18 mouse cellular contexts compared by ENCODE assay signal in genomic region chr9:21736580-21736979, GRCm38 (mm10). TPM values are rescaled to one million over a fixed set of nuclear protein-coding genes. Genes with fewer than 3 reads are reported as not detected.
DNase-seq lines count a peak whose midpoint lies in the region; ATAC-seq and TF ChIP-seq lines count a peak whose summit lies in the region.
"Had no signal": no experiment of that assay in that cellular context is flagged by ENCODE, and none has a peak within 500 bp of the region (broad histone marks: within the 10 kb centered on the region; RNA-seq: fewer than 3 reads in every experiment).

No protein-coding gene starts in this region.

- intact Hi-C loops in gastrocnemius, postnatal 36 days (cut with DNase I), result no loop called here

- no peak overlapping the region for H3K4me3 ChIP-seq in intestine, embryonic 16.5 days (ENCODE audit: low read length)
- no peak overlapping the region for H3K4me3 ChIP-seq in kidney, postnatal 0 days (replicated peaks; ENCODE audit: low read depth, low read length)
- no peak overlapping the region for H3K4me3 ChIP-seq in lung, embryonic 16.5 days (ENCODE audit: low read length)
- H3K4me3 ChIP-seq: forebrain, embryonic 12.5 days; heart, embryonic 13.5 days; layer of hippocampus, adult 2 months; midbrain, embryonic 12.5 days; myocyte had no signal

- peak overlapping the region; percentile 51 for H3K27ac ChIP-seq in intestine, embryonic 16.5 days (ENCODE audit: low read length)
- H3K27ac ChIP-seq in kidney, postnatal 0 days, result no peak overlapping the region
- H3K27ac ChIP-seq in lung, embryonic 16.5 days (ENCODE audit: low read length), result peak overlapping the region; percentile 45; the same call in 1 of the 2 replicates
- H3K27ac ChIP-seq: forebrain, embryonic 12.5 days; heart, embryonic 13.5 days; hindbrain, postnatal 0 days; layer of hippocampus, adult 2 months; macrophage; midbrain, embryonic 12.5 days had no signal

- peaks cover 66% of the 10 kb centered on the region for H3K36me3 ChIP-seq in intestine, embryonic 16.5 days (ENCODE audit: control insufficient read depth, insufficient read depth, low read length)
- H3K36me3 ChIP-seq in kidney, postnatal 0 days (ENCODE audit: insufficient read depth, low read length), result peaks cover 72% of the 10 kb centered on the region
- H3K36me3 ChIP-seq in lung, embryonic 16.5 days (ENCODE audit: control insufficient read depth, insufficient read depth, low read length), result peaks cover 70% of the 10 kb centered on the region

- H3K4me2 ChIP-seq in intestine, embryonic 16.5 days (ENCODE audit: low read depth, low read length), result no peak overlapping the region
- H3K4me2 ChIP-seq in kidney, postnatal 0 days (ENCODE audit: low read length), result no peak overlapping the region
- no peak overlapping the region for H3K4me2 ChIP-seq in lung, embryonic 16.5 days (ENCODE audit: low read depth, low read length)
- H3K4me2 ChIP-seq: forebrain, embryonic 12.5 days; heart, embryonic 13.5 days; midbrain, embryonic 12.5 days had no signal

- 20% methylated on average over 3 of the region's 3 CpGs for WGBS in intestine, embryonic 16.5 days
- 45% methylated on average over 3 of the region's 3 CpGs for WGBS in kidney, postnatal 0 days
- WGBS in lung, embryonic 16.5 days, result 22% methylated on average over 3 of the region's 3 CpGs

- H3K27me3 ChIP-seq in Patski, result no peaks in the 10 kb centered on the region
- H3K27me3 ChIP-seq in intestine, embryonic 16.5 days (replicated peaks; ENCODE audit: control insufficient read depth, insufficient read depth, low read length), result no peaks in the 10 kb centered on the region
- no peaks in the 10 kb centered on the region for H3K27me3 ChIP-seq in kidney, postnatal 0 days (ENCODE audit: insufficient read depth, low read length)
- H3K27me3 ChIP-seq in lung, embryonic 16.5 days (ENCODE audit: control insufficient read depth, insufficient read depth, low read depth, low read length), result no peaks in the 10 kb centered on the region
- H3K27me3 ChIP-seq: forebrain, embryonic 12.5 days; heart, embryonic 13.5 days; midbrain, embryonic 12.5 days had no signal

- POLR2A ChIA-PET in Patski (lab: Charles Lee), result no interaction called here

- no peak for DNase-seq in Patski (ENCODE audit: low read depth, low spot score)
- DNase-seq in kidney, postnatal 0 days (ENCODE audit: low spot score), result no peak
- no peak for DNase-seq in adrenal gland, adult 18-20 months (ENCODE audit: low spot score in 2 of 2)
- DNase-seq in gastrocnemius, postnatal 36 days, result no peak
- DNase-seq in MN1 (ENCODE audit: low spot score), result no peak
- DNase-seq in gastrocnemius, adult 8-10 months (ENCODE audit: low spot score in 2 of 2), result no peak
- DNase-seq: adrenal gland, adult 8-10 months; heart, postnatal 36 days had no signal

- in situ Hi-C loops in Patski (cut with MboI; ENCODE audit: low pct_unique_long_range_greater_than_20kb), result no loop called here

- TF ChIP-seq CTCF in Patski (IDR thresholded peaks at IDR 0.05), result no peak
- no peak for TF ChIP-seq CTCF in kidney, postnatal 0 days (IDR thresholded peaks at IDR 0.05; ENCODE audit: low read depth)

- ATAC-seq in Patski, result peak; percentile 37
- ATAC-seq in intestine, embryonic 16.5 days, result peak; percentile 50
- peak; percentile 38; the same call in 1 of the 2 replicates for ATAC-seq in kidney, postnatal 0 days (replicated peaks; ENCODE audit: low FRiP score, low read depth)
- peak; percentile 73 for ATAC-seq in lung, embryonic 16.5 days (ENCODE audit: low read depth)
- ATAC-seq: hindbrain, postnatal 0 days had no signal

- no peaks in the 10 kb centered on the region for H3K9me3 ChIP-seq in intestine, embryonic 16.5 days (ENCODE audit: control insufficient read depth, low read length)
- no peaks in the 10 kb centered on the region for H3K9me3 ChIP-seq in kidney, postnatal 0 days (replicated peaks; ENCODE audit: low read length)
- H3K9me3 ChIP-seq in lung, embryonic 16.5 days (ENCODE audit: control insufficient read depth, low read length), result no peaks in the 10 kb centered on the region
- H3K9me3 ChIP-seq: forebrain, embryonic 12.5 days; G1E; heart, embryonic 13.5 days; midbrain, embryonic 12.5 days had no signal

- 0 out of 2 replicates have a peak, but pooled peaks cover 6% of the 10 kb centered on the region for H3K4me1 ChIP-seq in intestine, embryonic 16.5 days (ENCODE audit: control insufficient read depth, insufficient read depth, low read length)
- no peaks in the 10 kb centered on the region for H3K4me1 ChIP-seq in kidney, postnatal 0 days (replicated peaks; ENCODE audit: insufficient read depth, low read length)
- peaks cover 2% of the 10 kb centered on the region; the same call in 1 of the 2 replicates for H3K4me1 ChIP-seq in lung, embryonic 16.5 days (replicated peaks; ENCODE audit: control insufficient read depth, insufficient read depth, low read length)
- H3K4me1 ChIP-seq: forebrain, embryonic 12.5 days; heart, embryonic 13.5 days; midbrain, embryonic 12.5 days had no signal

- H3K9ac ChIP-seq in intestine, embryonic 16.5 days (ENCODE audit: low read depth, low read length), result 0 out of 2 replicates have a peak overlapping the region, but pooled peaks have one; percentile 34
- no peak overlapping the region for H3K9ac ChIP-seq in kidney, postnatal 0 days (ENCODE audit: low read depth, low read length)
- no peak overlapping the region for H3K9ac ChIP-seq in lung, embryonic 16.5 days (ENCODE audit: low read length)
- H3K9ac ChIP-seq: forebrain, embryonic 12.5 days; heart, embryonic 13.5 days; midbrain, embryonic 12.5 days had no signal

- CTCF ChIA-PET in Patski (lab: Charles Lee), result interaction anchor here (1.3 to 1.7 kb wide), 2 partner anchors 11 to 52 kb away, joined by 4 to 5 read pairs; no protein-coding TSS in a partner anchor

RNA-seq across cellular contexts. Expression of gene Ldlr, which starts 13.3 kb away (rescaled TPM):
- polyA plus RNA-seq in Patski (2021), result 38.4 TPM
- 86.7 and 88.2 TPM in 2 replicates for polyA plus RNA-seq in intestine, embryonic 16.5 days (2015; fragmentation: Nextera tagmentation; extraction: Ambion mirVana)
- 16.9 and 19.6 TPM in 2 replicates for polyA plus RNA-seq in kidney, postnatal 0 days (2015; fragmentation: Nextera tagmentation; extraction: Ambion mirVana)
- 33.4 and 36.0 TPM in 2 replicates for polyA plus RNA-seq in lung, embryonic 16.5 days (2015; fragmentation: Nextera tagmentation; extraction: Ambion mirVana)
- total RNA-seq in adrenal gland, adult 18-20 months (2021), result 100 to 1,000 TPM; 135 to 173 TPM
- total RNA-seq in gastrocnemius, postnatal 36 days (2021), result 1 to 10 TPM; 2.4 to 3.5 TPM
- total RNA-seq in gastrocnemius, adult 8-10 months (2022), result 1 to 10 TPM; 2.9 to 3.6 (median 3.2) TPM

RNA-seq across cellular contexts. Expression of gene Spc24, which starts 23.5 kb away (rescaled TPM):
- 38.3 TPM for polyA plus RNA-seq in Patski (2021)
- 85.5 and 106 TPM in 2 replicates for polyA plus RNA-seq in intestine, embryonic 16.5 days (2015; fragmentation: Nextera tagmentation; extraction: Ambion mirVana)
- polyA plus RNA-seq in kidney, postnatal 0 days (2015; fragmentation: Nextera tagmentation; extraction: Ambion mirVana), result 55.1 and 61.1 TPM in 2 replicates
- polyA plus RNA-seq in lung, embryonic 16.5 days (2015; fragmentation: Nextera tagmentation; extraction: Ambion mirVana), result 134 and 144 TPM in 2 replicates
- total RNA-seq in adrenal gland, adult 18-20 months (2021), result 1 to 10 TPM in 1 of 2 experiments, under 1 TPM in 1; 0.56 to 1.1 TPM
- 1 to 10 TPM in 1 of 2 experiments, under 1 TPM in 1; 0.64 to 1.8 TPM for total RNA-seq in gastrocnemius, postnatal 36 days (2021)
- total RNA-seq in gastrocnemius, adult 8-10 months (2022), result 1 to 10 TPM; 1.5 to 3.3 (median 1.7) TPM
